Mouse (Mus musculus): ENCODE measurements around the gene Egfem1.

Egfem1 gene

DNA sequence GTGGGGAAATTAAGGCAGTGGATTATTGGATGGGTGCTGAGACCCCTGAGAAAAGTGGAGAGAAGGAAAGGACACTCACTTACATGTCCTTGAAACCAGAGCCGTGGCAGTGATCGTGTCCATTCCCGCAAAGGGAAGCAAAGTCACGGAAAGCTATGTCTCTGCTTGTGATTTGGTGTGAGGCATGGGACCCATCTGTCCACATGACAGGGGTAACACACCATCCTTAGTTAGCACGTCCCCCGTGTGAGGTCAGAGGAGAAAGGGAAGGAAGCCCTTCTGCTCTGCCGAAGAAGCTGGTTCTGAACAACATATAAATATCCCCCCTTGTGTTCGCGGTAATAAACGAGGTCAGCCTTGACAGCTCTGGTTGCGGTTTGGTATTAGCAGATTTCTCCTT is 52.7 kb downstream of the Egfem1 start:
- no peak for DNase-seq (ENCODE audit: low read depth, low spot score)

- DNase-seq (ENCODE audit: low read depth, low spot score) = no peak
Observed at GRCm38 (mm10) chr3:29135176-29136064, 53.6 kb downstream of the Egfem1 start.

DNA sequence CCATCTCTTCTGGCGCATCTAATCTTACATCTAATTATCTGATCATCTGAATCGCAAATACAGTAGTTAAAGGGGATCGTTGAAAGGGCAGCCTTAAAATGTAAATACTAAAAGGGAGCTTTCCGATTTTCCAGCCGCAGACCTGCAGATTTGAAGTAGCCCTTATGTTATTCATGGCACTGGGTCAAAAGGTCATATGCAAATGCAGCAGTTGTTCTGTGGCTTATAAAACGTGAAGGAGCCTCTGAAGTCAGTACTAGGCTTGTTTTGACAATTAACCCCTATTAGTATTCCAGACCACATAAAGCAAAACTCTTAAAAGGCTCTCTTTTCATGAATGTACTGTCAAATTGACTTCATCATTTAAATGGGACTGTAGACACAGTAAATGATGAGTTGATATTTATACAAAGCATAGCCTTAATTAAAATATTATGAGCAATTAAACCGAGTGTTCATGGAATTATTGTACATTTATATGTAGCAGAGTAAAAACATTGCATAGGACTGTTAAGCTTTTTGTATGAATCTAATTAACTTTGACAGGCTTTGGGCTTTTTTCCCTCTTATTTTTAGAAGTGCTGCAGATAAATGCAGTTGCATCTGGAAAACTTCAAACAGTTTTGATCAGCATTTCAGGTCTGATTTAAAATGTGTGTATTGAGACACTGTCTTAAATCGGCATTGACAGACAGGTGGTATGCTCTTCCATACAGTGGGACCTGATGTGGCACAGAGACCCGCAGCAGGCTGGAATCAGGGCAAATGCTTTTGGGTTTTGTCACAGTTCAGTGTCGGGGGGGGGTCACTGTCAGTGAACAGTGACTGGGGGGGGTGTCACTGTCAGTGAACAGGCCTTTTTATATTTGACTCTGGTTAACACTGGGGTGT is 54.5 kb downstream of the Egfem1 start:
- no peak for DNase-seq (ENCODE audit: low read depth, low spot score)

GRCm38 (mm10) chr3:29168401-29168800 is 86.6 kb downstream of the Egfem1 start:
- DNase-seq (ENCODE audit: low read depth, low spot score) = no peak

DNA sequence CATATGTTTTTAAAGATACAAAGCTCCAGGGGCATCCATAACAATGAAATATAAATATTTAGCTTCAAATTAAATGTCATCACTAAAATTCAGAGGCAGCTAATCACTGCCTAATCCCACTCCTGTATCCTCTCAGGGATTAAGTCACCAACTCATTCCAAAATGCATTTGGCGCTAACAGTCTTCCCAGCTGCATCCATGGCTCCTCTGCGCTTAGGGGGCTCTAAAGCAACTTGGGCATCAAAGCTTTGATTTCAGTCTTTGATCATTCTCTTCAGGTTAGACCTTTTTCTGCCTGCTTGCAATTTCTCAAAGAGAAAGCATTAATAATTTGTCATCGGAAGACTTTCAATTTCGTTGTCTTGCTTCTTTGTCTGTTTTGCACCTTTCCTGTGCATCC is 87.2 kb downstream of the Egfem1 start:
- DNase-seq (ENCODE audit: low read depth, low spot score) = no peak

GRCm38 (mm10) chr3:29176991-29177390 is 95.2 kb downstream of the Egfem1 start:
- no peak for DNase-seq (ENCODE audit: low read depth, low spot score)

- DNase-seq (ENCODE audit: low read depth, low spot score) = no peak
Observed at GRCm38 (mm10) chr3:29182988-29183387, 101.2 kb downstream of the Egfem1 start.

GRCm38 (mm10) chr3:29183615-29184198 is 101.9 kb downstream of the Egfem1 start:
- DNase-seq (ENCODE audit: low read depth, low spot score) = no peak

- no peak for DNase-seq (ENCODE audit: low read depth, low spot score)
Observed at GRCm38 (mm10) chr3:29184486-29185241, 102.8 kb downstream of the Egfem1 start.

DNA sequence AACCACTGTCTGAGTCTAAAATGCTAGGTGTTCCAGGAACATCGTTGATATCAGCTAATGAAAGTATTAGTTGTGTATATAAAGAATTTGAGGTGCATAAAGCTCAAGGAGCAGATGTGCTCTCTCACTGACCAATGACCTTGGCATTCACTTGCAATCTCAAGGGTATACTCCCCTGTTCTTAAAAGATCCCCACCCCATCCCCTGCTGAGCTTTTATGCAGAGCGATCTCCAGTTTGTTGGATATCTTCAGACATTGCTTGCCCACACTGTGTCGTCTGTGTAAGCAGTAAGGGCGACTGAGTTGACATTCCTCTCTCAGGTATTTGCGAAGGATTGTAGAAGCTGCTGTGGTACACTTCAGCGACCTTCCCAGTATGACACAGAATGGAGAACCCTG is 108.4 kb downstream of the Egfem1 start:
- no peak for DNase-seq (ENCODE audit: low read depth, low spot score)

GRCm38 (mm10) chr3:29197727-29198512 is 116.1 kb downstream of the Egfem1 start:
- DNase-seq (ENCODE audit: low read depth, low spot score) = no peak

GRCm38 (mm10) chr3:29200601-29201000 is 118.8 kb downstream of the Egfem1 start:
- DNase-seq (ENCODE audit: low read depth, low spot score) = no peak

DNA sequence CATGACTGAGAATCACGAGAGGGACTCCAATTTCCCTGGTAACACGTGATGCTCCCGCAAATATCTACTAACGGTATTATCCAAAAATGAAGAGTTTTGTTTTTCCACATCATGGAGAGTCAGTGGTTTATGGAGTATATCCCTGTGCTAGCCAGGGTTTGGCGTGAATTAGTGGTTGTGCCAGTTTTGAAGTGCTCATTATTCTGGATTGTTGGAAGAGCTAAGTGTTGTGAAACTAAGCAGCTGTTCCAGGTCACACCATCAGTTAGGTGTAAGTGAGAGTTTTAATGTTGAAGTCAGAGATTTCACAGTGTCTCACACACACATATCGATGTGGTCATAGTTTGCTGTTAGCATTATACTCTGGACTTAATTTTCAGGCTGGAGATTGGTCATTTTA is 120.7 kb downstream of the Egfem1 start:
- no peak for DNase-seq (ENCODE audit: low read depth, low spot score)

GRCm38 (mm10) chr3:29222414-29222813 is 140.6 kb downstream of the Egfem1 start:
- DNase-seq (ENCODE audit: low read depth, low spot score) = no peak

- no peak for DNase-seq (ENCODE audit: low read depth, low spot score)
Observed at GRCm38 (mm10) chr3:29229712-29230111, 147.9 kb downstream of the Egfem1 start.

GRCm38 (mm10) chr3:29235477-29235876 is 153.7 kb downstream of the Egfem1 start:
- no peak for DNase-seq (ENCODE audit: low read depth, low spot score)

GRCm38 (mm10) chr3:29236517-29236916 is 154.7 kb downstream of the Egfem1 start:
- no peak for DNase-seq (ENCODE audit: low read depth, low spot score)

GRCm38 (mm10) chr3:29243600-29243999 is 161.8 kb downstream of the Egfem1 start:
- DNase-seq (ENCODE audit: low read depth, low spot score) = no peak

DNA sequence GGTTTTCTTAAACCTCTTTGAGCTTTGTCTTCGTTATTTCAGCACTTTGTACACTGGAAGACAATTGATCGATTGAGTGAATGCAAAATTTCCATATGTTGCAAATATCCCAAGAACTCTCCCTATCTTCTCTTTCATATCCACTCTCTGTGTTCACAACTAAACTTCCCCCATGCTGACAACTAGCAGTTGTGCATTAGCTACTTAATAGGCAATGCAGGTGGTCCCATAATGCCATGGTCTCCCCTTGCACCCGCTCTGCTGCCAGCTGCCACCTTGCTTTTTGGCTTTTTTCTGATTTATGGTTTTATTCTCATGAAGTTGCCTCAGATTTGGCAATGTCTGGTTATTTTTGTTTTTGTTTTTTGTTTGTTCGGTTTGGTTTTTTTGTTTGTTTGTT is 209.8 kb downstream of the Egfem1 start:
- DNase-seq (ENCODE audit: low read depth, low spot score) = no peak

DNA sequence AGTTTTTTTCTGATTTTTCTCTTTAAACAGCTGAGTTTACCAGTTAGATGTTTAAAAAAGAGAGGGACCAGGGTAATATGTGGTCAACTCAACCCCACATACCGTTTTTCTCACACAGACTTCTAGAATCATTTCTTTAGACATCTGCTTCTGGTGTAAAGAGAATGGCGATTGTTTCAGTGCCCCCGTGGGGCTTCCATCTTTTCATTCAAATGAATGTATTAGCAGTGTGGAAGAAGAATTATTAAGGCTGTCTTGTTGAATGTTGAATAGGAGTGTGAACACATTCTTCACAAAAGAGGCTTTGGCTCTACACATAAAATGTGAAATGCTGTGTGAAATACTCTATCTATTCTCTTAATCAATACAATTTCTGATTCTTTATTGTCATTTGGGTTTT is 210.4 kb downstream of the Egfem1 start:
- DNase-seq (ENCODE audit: low read depth, low spot score) = no peak

DNA sequence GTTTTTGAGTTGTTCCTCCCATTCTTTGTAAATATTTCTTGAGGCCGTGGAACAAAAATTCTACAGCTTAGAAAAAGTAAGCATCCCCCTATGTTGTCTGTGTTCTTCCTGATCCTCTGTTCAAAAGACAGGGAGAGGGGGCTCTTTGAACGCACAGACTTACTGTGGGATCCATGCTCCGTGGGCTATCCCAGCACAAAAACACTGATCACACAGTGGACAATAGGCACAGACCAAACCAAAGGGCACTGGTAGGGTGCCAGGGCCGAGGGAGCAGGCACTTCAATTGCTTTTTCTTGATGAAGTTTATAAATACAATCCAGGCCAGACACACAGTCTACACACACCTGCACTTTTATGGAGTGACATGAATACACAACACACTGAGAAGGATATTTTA is 211.4 kb downstream of the Egfem1 start:
- DNase-seq (ENCODE audit: low read depth, low spot score) = no peak
